Mouse (Mus musculus) hindbrain, postnatal 0 days (tissue): ENCODE measurements at regions not wholly inside any gene's neighbourhood (a gene's known extent, or its start where the extent isn't known, plus 50 kb on each side); places are given as distances from the start of the nearest gene placed in this dataset.

Experiments
- ATAC-seq: fragments of 200-750 bp; cut with Nextera tagmentation; 2 replicates; pipeline ENCODE4 v1.8.0; 2017; ENCODE audit warnings: mild to moderate bottlenecking, moderate TSS enrichment, moderate library complexity
- DNase-seq: peaks from one replicate; pipeline ENCODE4 v3.0.0-alpha.2; 2015; ENCODE audit warnings: low spot score
- H3K27ac ChIP-seq: fragments of 300-500 bp; sonication (generic); 2 replicates; pipeline ENCODE4 v1.5.1; 2014; ENCODE audit warnings: mild to moderate bottlenecking
- H3K27me3 ChIP-seq: fragments of 300-500 bp; sonication (generic); 2 replicates; pipeline ENCODE4 v1.6.1; 2014; ENCODE audit warnings: low read length, mixed read lengths; ENCODE audit not compliant: insufficient read depth
- H3K36me3 ChIP-seq: fragments of 300-500 bp; sonication (generic); 2 replicates; pipeline ENCODE4 v1.6.1; 2014; ENCODE audit warnings: low read length, mixed read lengths; ENCODE audit not compliant: insufficient read depth
- H3K4me1 ChIP-seq: fragments of 300-500 bp; sonication (generic); 2 replicates; pipeline ENCODE4 v1.6.1; 2014; ENCODE audit warnings: antibody characterized with exemption, low read length, mixed read lengths; ENCODE audit not compliant: insufficient read depth
- H3K4me2 ChIP-seq: fragments of 300-500 bp; sonication (generic); 2 replicates; pipeline ENCODE4 v1.6.1; 2014; ENCODE audit warnings: low read depth, mild to moderate bottlenecking, low read length, moderate library complexity, mixed read lengths
- H3K4me3 ChIP-seq: fragments of 300-500 bp; sonication (generic); 2 replicates; pipeline ENCODE4 v1.5.1; 2014; ENCODE audit warnings: low read length
- H3K9ac ChIP-seq: fragments of 300-500 bp; sonication (generic); replicated peaks from 2 replicates; pipeline ENCODE4 v1.6.1; 2014; ENCODE audit warnings: mild to moderate bottlenecking, low read length, moderate library complexity, mixed read lengths
- H3K9me3 ChIP-seq: fragments of 300-500 bp; sonication (generic); 2 replicates; pipeline ENCODE4 v1.6.1; 2016; ENCODE audit warnings: low read length, mixed read lengths
- CTCF ChIP-seq: IDR thresholded peaks from 2 replicates; pipeline ENCODE4 v1.5.1; 2016; ENCODE audit warnings: antibody characterized with exemption, control low read depth, low read depth
- WGBS: fragments of 180-500 bp; shearing (Covaris S2); extraction: QIAGEN DNeasy Blood & Tissue Kit; methylation state at CpG from one replicate; pipeline ENCODE4 v1.1.7; 2014; 5-methylcytosine and 5-hydroxymethylcytosine counted together

DNA sequence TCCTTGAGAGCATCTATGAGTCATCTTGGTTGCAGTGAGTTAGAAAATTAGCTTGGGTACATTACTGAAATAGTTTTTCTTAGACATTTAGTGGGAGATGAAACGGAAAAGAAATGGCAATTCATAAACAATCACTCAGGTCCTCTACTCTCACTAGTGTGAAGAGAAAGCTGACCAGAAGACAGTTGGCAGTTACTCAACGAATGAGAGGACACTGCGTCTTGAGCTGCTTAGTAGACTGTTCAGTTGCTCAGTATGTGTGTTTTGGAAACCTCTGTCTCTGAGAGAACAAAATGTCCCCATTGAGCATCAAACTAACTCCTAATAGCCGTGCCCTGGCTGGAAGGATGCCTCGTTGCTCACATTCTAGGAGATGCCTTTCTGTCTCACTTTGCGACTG lies 459.0 kb downstream of the D3Ertd751e start:
- no peak overlapping the region for H3K4me3 ChIP-seq
- no peak for TF ChIP-seq CTCF
- no peak overlapping the region for H3K4me2 ChIP-seq
- H3K9me3 ChIP-seq, result no peaks in the 10 kb centered on the region
- H3K27me3 ChIP-seq, result no peaks in the 10 kb centered on the region
- no peak overlapping the region for H3K27ac ChIP-seq
- H3K9ac ChIP-seq, result no peak overlapping the region
- H3K36me3 ChIP-seq, result no peaks in the 10 kb centered on the region
- DNase-seq (no peak), ATAC-seq (no peak)
- no peaks in the 10 kb centered on the region for H3K4me1 ChIP-seq
- WGBS, result 83% methylated on average over 6 of the region's 6 CpGs

DNA sequence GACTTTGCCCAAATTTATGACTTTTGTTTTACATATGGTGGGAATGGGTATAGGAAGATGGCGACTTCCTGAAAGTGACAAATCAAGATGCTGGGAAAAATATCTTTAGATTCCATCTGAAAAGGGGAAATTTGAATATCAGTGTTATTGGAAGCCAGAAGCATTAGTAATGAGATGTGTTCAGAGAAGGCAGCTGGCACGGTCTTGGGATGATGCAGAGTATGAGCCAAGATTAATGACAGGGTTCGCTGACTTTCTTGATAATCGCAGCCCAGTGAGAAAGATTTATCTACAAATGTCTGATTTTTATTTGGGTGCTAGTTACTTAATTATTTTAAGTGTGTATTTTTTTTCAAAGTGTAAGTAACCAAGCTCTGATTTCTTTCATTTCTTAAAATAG lies 463.2 kb downstream of the D3Ertd751e start:
- Histone ChIP-seq H3K4me2 (no peak overlapping the region), H3K9me3 (no peaks in the 10 kb centered on the region), H3K4me3 (no peak overlapping the region), H3K36me3 (no peaks in the 10 kb centered on the region), H3K27ac (no peak overlapping the region), H3K4me1 (no peaks in the 10 kb centered on the region), H3K27me3 (no peaks in the 10 kb centered on the region), H3K9ac (no peak overlapping the region)
- TF ChIP-seq CTCF, result no peak
- ATAC-seq (no peak), DNase-seq (no peak)
- 82% methylated on average over 4 of the region's 4 CpGs for WGBS

DNA sequence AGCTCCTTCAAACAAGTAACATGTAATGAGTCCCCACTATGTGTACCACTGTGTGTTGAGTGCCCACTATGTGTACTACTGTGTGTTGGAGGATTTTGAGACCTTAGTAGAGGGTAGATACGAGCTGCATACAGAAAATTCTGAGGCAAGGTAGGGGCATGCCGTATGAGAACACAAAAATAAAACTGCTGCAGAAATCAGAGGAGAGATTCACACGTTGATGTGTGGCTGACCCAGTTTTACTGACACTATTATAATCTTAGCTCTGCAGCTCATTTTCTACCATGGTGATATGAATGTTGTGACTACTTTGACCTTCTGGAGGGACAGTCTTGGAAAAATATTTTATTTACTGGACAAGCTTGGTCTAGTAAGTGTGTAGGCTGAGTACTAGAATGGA lies 469.0 kb downstream of the D3Ertd751e start:
- no peaks in the 10 kb centered on the region for H3K36me3 ChIP-seq
- H3K9me3 ChIP-seq, result no peaks in the 10 kb centered on the region
- 81% methylated on average over 3 of the region's 3 CpGs for WGBS
- DNase-seq, result no peak
- no peak overlapping the region for H3K27ac ChIP-seq
- no peaks in the 10 kb centered on the region for H3K4me1 ChIP-seq
- no peak for ATAC-seq
- no peak for TF ChIP-seq CTCF
- no peak overlapping the region for H3K9ac ChIP-seq
- no peaks in the 10 kb centered on the region for H3K27me3 ChIP-seq
- H3K4me2 ChIP-seq, result no peak overlapping the region
- no peak overlapping the region for H3K4me3 ChIP-seq

DNA sequence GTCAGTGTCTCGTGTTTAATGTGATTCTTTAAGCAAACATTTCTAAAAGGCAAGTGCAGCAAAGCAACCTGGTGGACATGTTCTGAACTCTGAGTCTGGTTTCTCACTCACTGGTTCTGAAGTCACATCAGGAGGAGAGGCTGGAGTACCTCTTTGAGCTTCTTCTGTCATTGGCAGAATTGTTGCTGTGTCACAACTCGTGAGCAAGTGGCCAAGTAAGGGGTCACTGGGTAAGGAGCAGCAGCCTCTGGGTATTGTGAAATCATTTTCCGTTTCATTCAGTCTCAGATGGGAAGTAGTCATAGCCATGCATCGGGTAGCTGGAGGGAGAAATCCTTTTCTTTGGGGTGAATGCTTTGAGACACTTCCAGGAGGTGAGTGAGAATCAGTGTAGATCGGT lies 470.0 kb downstream of the D3Ertd751e start:
- Histone ChIP-seq H3K4me1 (no peaks in the 10 kb centered on the region), H3K4me3 (no peak overlapping the region), H3K4me2 (no peak overlapping the region), H3K9ac (no peak overlapping the region), H3K27me3 (no peaks in the 10 kb centered on the region), H3K9me3 (no peaks in the 10 kb centered on the region), H3K27ac (no peak overlapping the region), H3K36me3 (no peaks in the 10 kb centered on the region)
- ATAC-seq (no peak), DNase-seq (no peak)
- TF ChIP-seq CTCF, result no peak
- WGBS, result 76% methylated on average over 5 of the region's 5 CpGs

DNA sequence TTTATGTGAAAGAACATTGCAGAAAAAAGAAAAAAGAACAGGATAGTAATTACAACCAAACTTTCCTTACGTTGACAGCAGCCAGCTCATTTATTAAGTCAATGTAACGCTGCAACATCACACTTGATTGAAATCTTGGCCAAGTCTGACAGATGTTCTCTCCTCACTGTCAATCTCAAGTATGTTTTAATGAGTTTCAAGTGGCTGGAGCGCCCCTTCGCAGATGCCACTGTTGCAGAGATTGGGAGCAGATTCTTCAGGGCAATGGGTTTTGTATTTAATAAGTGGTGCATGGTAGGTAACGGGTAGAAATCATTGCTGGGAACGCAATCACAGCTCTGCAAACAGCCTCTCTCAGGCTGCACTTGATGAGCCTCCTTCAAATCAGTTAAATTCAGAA lies 470.8 kb downstream of the D3Ertd751e start:
- TF ChIP-seq CTCF, result no peak
- Histone ChIP-seq H3K4me1 (no peaks in the 10 kb centered on the region), H3K4me2 (no peak overlapping the region), H3K27ac (no peak overlapping the region), H3K27me3 (no peaks in the 10 kb centered on the region), H3K9me3 (no peaks in the 10 kb centered on the region), H3K9ac (no peak overlapping the region), H3K36me3 (no peaks in the 10 kb centered on the region), H3K4me3 (no peak overlapping the region)
- no peak for ATAC-seq
- WGBS, result 55% methylated on average over 6 of the region's 6 CpGs
- DNase-seq, result no peak

DNA sequence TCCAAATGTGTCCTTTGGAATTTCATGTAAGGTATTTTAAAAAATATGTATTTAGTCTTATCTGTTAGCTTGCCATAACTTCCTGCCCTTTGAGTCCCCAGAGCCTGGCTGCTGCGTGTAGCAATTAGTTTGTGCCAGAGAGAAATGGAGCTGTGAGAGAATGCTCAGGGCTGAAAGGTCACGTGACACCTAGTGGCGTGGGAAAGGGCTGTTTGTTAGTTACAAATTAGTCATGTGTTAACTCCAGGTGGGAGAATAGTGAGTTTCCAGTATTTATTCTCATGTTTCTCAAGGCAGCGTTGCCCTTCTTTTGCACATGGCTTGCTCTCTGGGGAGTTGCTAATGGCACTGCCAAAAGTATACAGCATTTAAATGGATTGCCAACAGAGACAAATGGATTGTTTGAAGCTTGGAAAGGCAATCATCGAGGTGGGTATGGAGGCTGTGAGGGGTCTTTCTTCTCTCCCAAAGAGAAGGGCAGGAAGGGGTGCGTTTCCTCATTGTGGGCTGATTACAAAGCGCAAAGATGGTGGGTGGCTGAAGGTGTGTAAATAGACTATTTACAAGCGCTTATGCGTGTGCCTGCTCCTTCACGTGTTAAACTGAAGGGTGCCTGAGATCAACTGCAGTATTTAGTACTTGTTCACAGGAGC lies 472.3 kb downstream of the D3Ertd751e start:
- no peak for ATAC-seq
- H3K9me3 ChIP-seq, result no peaks in the 10 kb centered on the region
- no peak overlapping the region for H3K4me2 ChIP-seq
- 34% methylated on average over 10 of the region's 10 CpGs for WGBS
- no peak for TF ChIP-seq CTCF
- H3K4me1 ChIP-seq, result no peaks in the 10 kb centered on the region
- no peak overlapping the region for H3K9ac ChIP-seq
- peak; percentile 24 for DNase-seq
- H3K27ac ChIP-seq, result no peak overlapping the region
- H3K36me3 ChIP-seq, result no peaks in the 10 kb centered on the region
- H3K27me3 ChIP-seq, result no peaks in the 10 kb centered on the region
- H3K4me3 ChIP-seq, result no peak overlapping the region

DNA sequence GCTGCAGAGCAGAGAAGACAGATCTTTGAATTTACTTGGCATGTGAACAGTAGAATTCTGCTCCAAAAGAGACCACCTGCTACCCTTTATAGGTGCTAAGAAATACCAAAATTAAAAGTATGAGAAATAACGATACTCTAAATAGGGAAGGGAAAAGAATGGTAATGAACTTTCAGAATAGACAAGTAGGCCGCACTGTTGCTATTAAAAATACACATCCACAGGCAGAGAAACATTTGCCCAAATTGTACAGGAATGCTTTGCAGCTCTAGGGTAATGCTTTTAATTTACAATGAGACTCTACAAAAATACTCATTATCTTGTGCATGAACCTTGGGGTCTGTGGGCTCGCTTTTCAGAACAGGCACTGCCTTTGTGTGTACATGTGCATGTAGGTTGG lies 476.3 kb downstream of the D3Ertd751e start:
- Histone ChIP-seq H3K9me3 (no peaks in the 10 kb centered on the region), H3K4me1 (no peaks in the 10 kb centered on the region), H3K36me3 (no peaks in the 10 kb centered on the region), H3K27ac (no peak overlapping the region), H3K4me3 (no peak overlapping the region), H3K27me3 (no peaks in the 10 kb centered on the region), H3K9ac (no peak overlapping the region), H3K4me2 (no peak overlapping the region)
- no peak for DNase-seq
- TF ChIP-seq CTCF, result no peak
- ATAC-seq, result no peak
- WGBS, result 86% methylated on average over 3 of the region's 3 CpGs
